Mouse (Mus musculus): ENCODE data around the gene Herc1.

The Herc1 gene

GRCm38 (mm10) chr9:66520299-66520698, 170.0 kb downstream of the Herc1 start:
- no peak for DNase-seq (ENCODE audit: low spot score in 2 of 2)

GRCm38 (mm10) chr9:66521595-66521994, 171.3 kb downstream of the Herc1 start:
- no peak for DNase-seq (ENCODE audit: low spot score in 2 of 2)

GRCm38 (mm10) chr9:66542785-66543184, 192.5 kb downstream of the Herc1 start:
- no peak for DNase-seq (ENCODE audit: low spot score in 2 of 2)

Data from frontal cortex, postnatal 14 days (tissue).